Mouse (Mus musculus): Measurements from ENCODE around the gene Casp12. TPM values are rescaled to one million over a fixed set of nuclear protein-coding genes. Genes with fewer than 3 reads are reported as not detected.
A peak's percentile ranks its signal among the peaks of the same experiment; 100 is the strongest.

Casp12 gene
- polyA plus RNA-seq, 1 experiment, result 7.5 TPM

GRCm38 (mm10) chr9:5308561-5308960 is 36.7 kb upstream of the Casp12 start, which contains the start of gene Casp4:
Casp4 (plus strand) TSS chr9:5308828.
- Histone ChIP-seq H3ac (ENCODE audit: control insufficient read depth, insufficient read length) (no peak within 1 kb of the TSS), H3K36me3 (ENCODE audit: control insufficient read depth, insufficient read depth) (no peaks in the 10 kb centered on the region), H3K4me2 (ENCODE audit: low read depth) (peak within 1 kb of the TSS; percentile 65), H3K79me2 (ENCODE audit: control insufficient read depth, insufficient read depth) (no peaks in the 10 kb centered on the region), H3K27me3 (ENCODE audit: control insufficient read depth, insufficient read depth, insufficient read length) (no peaks in the 10 kb centered on the region), H3K4me3 (peak within 1 kb of the TSS; percentile 17)
- TF ChIP-seq CEBPB (IDR thresholded peaks at IDR 0.05; ENCODE audit: insufficient read depth, poor library complexity, severe bottlenecking) (peak; percentile 62; the same call in 1 of the 2 replicates), TCF3 (IDR thresholded peaks at IDR 0.05; ENCODE audit: insufficient read length, low read depth) (no peak)

- peak overlapping the region; percentile 65 for H3K4me2 ChIP-seq (ENCODE audit: low read depth)
- H3ac ChIP-seq (ENCODE audit: control insufficient read depth, insufficient read length), result no peak overlapping the region
- H3K4me3 ChIP-seq, result no peak overlapping the region
- H3K27me3 ChIP-seq (ENCODE audit: control insufficient read depth, insufficient read depth, insufficient read length), result no peaks in the 10 kb centered on the region
- H3K79me2 ChIP-seq (ENCODE audit: control insufficient read depth, insufficient read depth), result no peaks in the 10 kb centered on the region
- no peak for TF ChIP-seq USF1 (IDR thresholded peaks at IDR 0.05; ENCODE audit: low read depth)
- no peak for TF ChIP-seq TCF3 (IDR thresholded peaks at IDR 0.05; ENCODE audit: insufficient read length, low read depth)
- TF ChIP-seq REST (IDR thresholded peaks at IDR 0.05; ENCODE audit: insufficient read depth, insufficient read length), result no peak
- TF ChIP-seq CEBPB (IDR thresholded peaks at IDR 0.05; ENCODE audit: insufficient read depth, poor library complexity, severe bottlenecking), result no peak
- TF ChIP-seq MYOD1 (IDR thresholded peaks at IDR 0.05; ENCODE audit: control insufficient read depth in 1 of 3, insufficient read length in 2 of 3, low read depth in 2 of 3), result no peak
- TF ChIP-seq POLR2AphosphoS2 (IDR thresholded peaks at IDR 0.05; ENCODE audit: insufficient read length, low read depth), result no peak
- no peak for TF ChIP-seq POLR2A (IDR thresholded peaks at IDR 0.05; ENCODE audit: insufficient read length, low read depth)
- no peaks in the 10 kb centered on the region for H3K36me3 ChIP-seq (ENCODE audit: control insufficient read depth, insufficient read depth)
Measured at GRCm38 (mm10) chr9:5310112-5310511, 35.1 kb upstream of the Casp12 start.

- H3K27me3 ChIP-seq (ENCODE audit: control insufficient read depth, insufficient read depth, insufficient read length), result no peaks in the 10 kb centered on the region
- TF ChIP-seq REST (IDR thresholded peaks at IDR 0.05; ENCODE audit: insufficient read depth, insufficient read length), result no peak
- TF ChIP-seq MYOG (IDR thresholded peaks at IDR 0.05; ENCODE audit: control insufficient read depth in 1 of 3, insufficient read depth in 1 of 3, insufficient read length in 2 of 3, low read depth in 2 of 3), result no peak
- no peak for TF ChIP-seq TCF12 (IDR thresholded peaks at IDR 0.05; ENCODE audit: insufficient read depth, poor library complexity, severe bottlenecking)
- no peak for TF ChIP-seq MAX (IDR thresholded peaks at IDR 0.05; ENCODE audit: low read depth)
- no peak for TF ChIP-seq CEBPB (IDR thresholded peaks at IDR 0.05; ENCODE audit: insufficient read depth, poor library complexity, severe bottlenecking)
- TF ChIP-seq E2F4 (IDR thresholded peaks at IDR 0.05; ENCODE audit: insufficient read depth), result no peak
- no peak for TF ChIP-seq MYOD1 (IDR thresholded peaks at IDR 0.05; ENCODE audit: control insufficient read depth in 1 of 3, insufficient read length in 2 of 3, low read depth in 2 of 3)
- TF ChIP-seq SRF (IDR thresholded peaks at IDR 0.05; ENCODE audit: control insufficient read depth, insufficient read length, low read depth), result no peak
- TF ChIP-seq POLR2AphosphoS2 (IDR thresholded peaks at IDR 0.05; ENCODE audit: insufficient read length, low read depth), result no peak
- TF ChIP-seq USF1 (IDR thresholded peaks at IDR 0.05; ENCODE audit: low read depth), result no peak
- no peak for TF ChIP-seq TCF3 (IDR thresholded peaks at IDR 0.05; ENCODE audit: insufficient read length, low read depth)
- no peak for TF ChIP-seq POLR2A (IDR thresholded peaks at IDR 0.05; ENCODE audit: insufficient read length, low read depth)
- H3K79me2 ChIP-seq (ENCODE audit: control insufficient read depth, insufficient read depth), result no peaks in the 10 kb centered on the region
- no peaks in the 10 kb centered on the region for H3K36me3 ChIP-seq (ENCODE audit: control insufficient read depth, insufficient read depth)
- no peak overlapping the region for H3K4me3 ChIP-seq
- no peak overlapping the region for H3ac ChIP-seq (ENCODE audit: control insufficient read depth, insufficient read length)
- peak overlapping the region; percentile 10 for H3K4me2 ChIP-seq (ENCODE audit: low read depth)
Measured at GRCm38 (mm10) chr9:5311435-5311834, 33.8 kb upstream of the Casp12 start.

- H3K79me2 ChIP-seq (ENCODE audit: control insufficient read depth, insufficient read depth), result no peaks in the 10 kb centered on the region
- no peaks in the 10 kb centered on the region for H3K36me3 ChIP-seq (ENCODE audit: control insufficient read depth, insufficient read depth)
- no peak overlapping the region for H3ac ChIP-seq (ENCODE audit: control insufficient read depth, insufficient read length)
- no peak overlapping the region for H3K4me3 ChIP-seq
- TF ChIP-seq MYOG (IDR thresholded peaks at IDR 0.05; ENCODE audit: control insufficient read depth in 1 of 3, insufficient read depth in 1 of 3, insufficient read length in 2 of 3, low read depth in 2 of 3) (no peak), SRF (IDR thresholded peaks at IDR 0.05; ENCODE audit: control insufficient read depth, insufficient read length, low read depth) (no peak), USF1 (IDR thresholded peaks at IDR 0.05; ENCODE audit: low read depth) (no peak), MYOD1 (IDR thresholded peaks at IDR 0.05; ENCODE audit: control insufficient read depth in 1 of 3, insufficient read length in 2 of 3, low read depth in 2 of 3) (no peak), E2F4 (IDR thresholded peaks at IDR 0.05; ENCODE audit: insufficient read depth) (no peak), POLR2AphosphoS2 (IDR thresholded peaks at IDR 0.05; ENCODE audit: insufficient read length, low read depth) (no peak), POLR2A (IDR thresholded peaks at IDR 0.05; ENCODE audit: insufficient read length, low read depth) (no peak), TCF12 (IDR thresholded peaks at IDR 0.05; ENCODE audit: insufficient read depth, poor library complexity, severe bottlenecking) (no peak), MAX (IDR thresholded peaks at IDR 0.05; ENCODE audit: low read depth) (no peak), CEBPB (IDR thresholded peaks at IDR 0.05; ENCODE audit: insufficient read depth, poor library complexity, severe bottlenecking) (no peak), TCF3 (IDR thresholded peaks at IDR 0.05; ENCODE audit: insufficient read length, low read depth) (no peak), REST (IDR thresholded peaks at IDR 0.05; ENCODE audit: insufficient read depth, insufficient read length) (no peak)
- no peaks in the 10 kb centered on the region for H3K27me3 ChIP-seq (ENCODE audit: control insufficient read depth, insufficient read depth, insufficient read length)
- H3K4me2 ChIP-seq (ENCODE audit: low read depth), result no peak overlapping the region
Measured at GRCm38 (mm10) chr9:5328204-5328603, 17.0 kb upstream of the Casp12 start.

GRCm38 (mm10) chr9:5332441-5332840 is 12.8 kb upstream of the Casp12 start:
- Histone ChIP-seq H3K36me3 (ENCODE audit: control insufficient read depth, insufficient read depth) (no peaks in the 10 kb centered on the region), H3K4me3 (no peak overlapping the region), H3K4me2 (ENCODE audit: low read depth) (no peak overlapping the region), H3ac (ENCODE audit: control insufficient read depth, insufficient read length) (no peak overlapping the region), H3K79me2 (ENCODE audit: control insufficient read depth, insufficient read depth) (no peaks in the 10 kb centered on the region), H3K27me3 (ENCODE audit: control insufficient read depth, insufficient read depth, insufficient read length) (no peaks in the 10 kb centered on the region)
- TF ChIP-seq MYOD1 (IDR thresholded peaks at IDR 0.05; ENCODE audit: control insufficient read depth in 1 of 3, insufficient read length in 2 of 3, low read depth in 2 of 3) (no peak), E2F4 (IDR thresholded peaks at IDR 0.05; ENCODE audit: insufficient read depth) (no peak), MAX (IDR thresholded peaks at IDR 0.05; ENCODE audit: low read depth) (no peak), TCF3 (IDR thresholded peaks at IDR 0.05; ENCODE audit: insufficient read length, low read depth) (no peak), MYOG (IDR thresholded peaks at IDR 0.05; ENCODE audit: control insufficient read depth in 1 of 3, insufficient read depth in 1 of 3, insufficient read length in 2 of 3, low read depth in 2 of 3) (no peak), REST (IDR thresholded peaks at IDR 0.05; ENCODE audit: insufficient read depth, insufficient read length) (no peak), TCF12 (IDR thresholded peaks at IDR 0.05; ENCODE audit: insufficient read depth, poor library complexity, severe bottlenecking) (no peak), SRF (IDR thresholded peaks at IDR 0.05; ENCODE audit: control insufficient read depth, insufficient read length, low read depth) (no peak), POLR2A (IDR thresholded peaks at IDR 0.05; ENCODE audit: insufficient read length, low read depth) (no peak), CEBPB (IDR thresholded peaks at IDR 0.05; ENCODE audit: insufficient read depth, poor library complexity, severe bottlenecking) (no peak), POLR2AphosphoS2 (IDR thresholded peaks at IDR 0.05; ENCODE audit: insufficient read length, low read depth) (no peak), USF1 (IDR thresholded peaks at IDR 0.05; ENCODE audit: low read depth) (no peak)

All from myocyte (in vitro differentiated cells).